Mouse (Mus musculus): ENCODE measurements around the gene Cyp4f39. TPM values are rescaled to one million over a fixed set of nuclear protein-coding genes. Genes with fewer than 3 reads are reported as not detected.
"Not testable (repeated sequence)": the region's sequence is repeated elsewhere in the genome, so short reads cannot be mapped to it uniquely, and the experiment has no call there.

The Cyp4f39 gene
- polyA plus RNA-seq, 1 experiment from 2014 or later: 0.83 TPM

DNA sequence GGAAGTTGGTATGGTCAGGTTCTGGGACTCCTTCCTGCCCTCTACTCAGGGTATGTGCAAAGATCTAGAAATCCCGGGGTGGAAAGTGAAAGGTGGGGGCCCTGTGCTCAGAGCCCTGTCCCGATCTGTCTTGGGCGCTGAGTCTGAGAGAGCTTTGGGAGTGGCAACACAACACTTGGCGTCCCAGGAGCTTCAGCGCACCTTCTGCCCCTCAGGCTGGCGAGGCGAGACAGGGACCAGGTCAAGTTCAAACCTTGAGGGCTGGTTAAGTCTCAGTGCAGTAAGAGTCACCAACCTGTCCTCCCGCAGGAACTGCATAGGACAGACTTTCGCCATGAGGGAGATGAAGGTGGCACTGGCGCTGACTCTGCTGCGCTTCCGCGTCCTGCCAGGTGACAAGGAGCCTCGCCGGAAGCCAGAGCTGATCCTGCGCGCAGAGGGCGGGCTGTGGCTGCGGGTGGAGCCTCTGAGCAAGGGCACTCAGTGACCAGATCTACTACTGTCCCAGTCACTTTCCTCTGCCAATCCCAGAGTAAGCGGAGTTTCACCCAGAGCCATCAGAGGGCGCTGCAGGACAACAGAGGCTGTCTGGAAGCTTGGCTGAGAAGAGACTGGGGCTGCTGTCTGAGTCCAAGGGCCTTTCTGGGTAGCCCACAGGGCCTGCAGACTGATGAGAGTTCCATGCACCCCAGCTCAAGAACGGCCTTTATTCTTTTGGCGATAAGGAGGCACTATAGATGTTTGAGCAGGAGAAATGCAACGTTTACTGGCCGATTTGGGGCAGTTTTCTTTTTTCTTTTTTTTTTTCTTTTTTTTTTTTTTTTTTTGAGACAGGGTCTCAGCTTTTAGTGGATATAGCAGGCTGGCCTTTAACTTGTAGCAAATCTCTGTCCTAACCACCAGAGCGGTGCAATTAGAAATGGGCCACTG is 76.2 kb downstream of the Cyp4f39 start:
- Histone ChIP-seq H3K4me3 (replicated peaks) (peak overlapping the region; percentile 53), H3K27ac (replicated peaks) (no peak overlapping the region), H3K36me3 (replicated peaks) (no peaks in the 10 kb centered on the region), H3K9me3 (replicated peaks) (no peaks in the 10 kb centered on the region), H3K4me2 (peak overlapping the region; percentile 72), H3K27me3 (no peaks in the 10 kb centered on the region), H3K9ac (peak overlapping the region; percentile 31; the same call in 1 of the 2 replicates), H3K4me1 (replicated peaks) (peaks cover 7% of the 10 kb centered on the region; the same call in 1 of the 2 replicates)
- peak; percentile 81 for ATAC-seq (ENCODE audit: insufficient read depth)
- WGBS (ENCODE audit: insufficient replicate concordance): 7% methylated on average over 26 of the region's 26 CpGs

- not testable (repeated sequence) for H3K9me3 ChIP-seq (replicated peaks); H3K4me2 ChIP-seq; H3K36me3 ChIP-seq (replicated peaks); H3K4me1 ChIP-seq (replicated peaks); ATAC-seq (ENCODE audit: insufficient read depth); H3K4me3 ChIP-seq (replicated peaks); H3K9ac ChIP-seq; H3K27me3 ChIP-seq; H3K27ac ChIP-seq (replicated peaks)
- WGBS (ENCODE audit: insufficient replicate concordance): 52% methylated on average over 4 of the region's 4 CpGs
Measured at GRCm38 (mm10) chr17:32532356-32532755, 79.8 kb downstream of the Cyp4f39 start.

- Histone ChIP-seq H3K9me3 (replicated peaks) (no peaks in the 10 kb centered on the region), H3K4me2 (no peak overlapping the region), H3K4me3 (replicated peaks) (no peak overlapping the region), H3K27me3 (no peaks in the 10 kb centered on the region), H3K9ac (no peak overlapping the region), H3K36me3 (replicated peaks) (no peaks in the 10 kb centered on the region), H3K4me1 (replicated peaks) (no peaks in the 10 kb centered on the region), H3K27ac (replicated peaks) (no peak overlapping the region)
- WGBS (ENCODE audit: insufficient replicate concordance): 31% methylated on average over 6 of the region's 6 CpGs
- ATAC-seq (ENCODE audit: insufficient read depth): no peak
Measured at GRCm38 (mm10) chr17:32534068-32534467, 81.5 kb downstream of the Cyp4f39 start.

- H3K9ac ChIP-seq; H3K4me1 ChIP-seq (replicated peaks); H3K9me3 ChIP-seq (replicated peaks); H3K27me3 ChIP-seq; H3K36me3 ChIP-seq (replicated peaks): not testable (repeated sequence)
- WGBS (ENCODE audit: insufficient replicate concordance): 9% methylated on average over 5 of the region's 5 CpGs
- Histone ChIP-seq H3K4me3 (replicated peaks) (peak within 1 kb of the TSS; percentile 37), H3K4me2 (peak within 1 kb of the TSS; percentile 49), H3K27ac (replicated peaks) (0 out of 2 replicates have a peak within 1 kb of the TSS, but pooled peaks have one; percentile 14)
- ATAC-seq (ENCODE audit: insufficient read depth): peak; percentile 70; the same call in 1 of the 2 replicates
Measured at GRCm38 (mm10) chr17:32536051-32536866, 83.7 kb downstream of the Cyp4f39 start, which contains the start of gene Cyp4f16. TSS of gene Cyp4f16 (plus strand) at chr17:32536558.

DNA sequence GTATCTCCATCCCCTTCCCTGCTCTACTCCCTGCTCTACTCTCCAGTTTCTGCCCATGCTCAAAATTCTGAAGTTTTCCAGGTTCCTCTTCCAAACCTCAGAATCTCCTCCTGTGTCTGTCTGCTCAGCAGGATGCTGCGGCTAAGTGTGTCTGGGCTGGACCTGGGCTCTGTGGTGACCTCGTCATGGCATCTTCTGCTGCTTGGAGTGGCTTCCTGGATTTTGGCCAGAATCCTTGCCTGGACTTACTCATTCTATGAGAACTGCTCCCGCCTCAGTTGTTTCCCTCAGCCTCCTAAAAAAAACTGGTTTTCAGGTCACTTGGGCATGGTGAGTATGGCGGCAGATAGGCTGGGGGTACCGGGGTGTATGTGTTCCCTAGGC is 84.3 kb downstream of the Cyp4f39 start:
- ATAC-seq (ENCODE audit: insufficient read depth): no peak
- WGBS (ENCODE audit: insufficient replicate concordance): 42% methylated on average over 5 of the region's 5 CpGs
- peak overlapping the region; percentile 49 for H3K4me2 ChIP-seq

More for the DNA sequence above, 84.3 kb downstream of the Cyp4f39 start:
- Histone ChIP-seq H3K27me3 (no peaks in the 10 kb centered on the region), H3K4me1 (replicated peaks) (no peaks in the 10 kb centered on the region), H3K9ac (no peak overlapping the region), H3K9me3 (replicated peaks) (no peaks in the 10 kb centered on the region), H3K4me3 (replicated peaks) (peak overlapping the region; percentile 37), H3K27ac (replicated peaks) (0 out of 2 replicates have a peak overlapping the region, but pooled peaks have one; percentile 14), H3K36me3 (replicated peaks) (no peaks in the 10 kb centered on the region)

Other genes with a start within 250 kb of the Cyp4f39 start
- gene Brd4, start 168.0 kb upstream of the Cyp4f39 start, polyA plus RNA-seq (2015; fragmentation: Nextera tagmentation; extraction: Ambion mirVana): 31.5 and 34.7 TPM in 2 replicates
- 29.1 and 32.3 TPM in 2 replicates for gene Akap8, start 131.5 kb upstream of the Cyp4f39 start, polyA plus RNA-seq (2015; fragmentation: Nextera tagmentation; extraction: Ambion mirVana)
- gene Akap8l, start 102.1 kb upstream of the Cyp4f39 start, polyA plus RNA-seq (2015; fragmentation: Nextera tagmentation; extraction: Ambion mirVana): 36.1 and 39.1 TPM in 2 replicates
- 6.2 and 6.7 TPM in 2 replicates for gene Wiz, start 63.3 kb upstream of the Cyp4f39 start, polyA plus RNA-seq (2015; fragmentation: Nextera tagmentation; extraction: Ambion mirVana)
- 2.4 and 4.0 TPM in 2 replicates for gene Rasal3, start 49.1 kb upstream of the Cyp4f39 start, polyA plus RNA-seq (2015; fragmentation: Nextera tagmentation; extraction: Ambion mirVana)
- 7.2 and 9.2 TPM in 2 replicates for gene Pglyrp2, start 28.6 kb upstream of the Cyp4f39 start, polyA plus RNA-seq (2015; fragmentation: Nextera tagmentation; extraction: Ambion mirVana)
- gene Cyp4f17, start 53.3 kb downstream of the Cyp4f39 start, polyA plus RNA-seq (2015; fragmentation: Nextera tagmentation; extraction: Ambion mirVana): 0.64 and 0.85 TPM in 2 replicates
- 4.3 and 4.5 TPM in 2 replicates for gene Cyp4f16, start 83.8 kb downstream of the Cyp4f39 start, polyA plus RNA-seq (2015; fragmentation: Nextera tagmentation; extraction: Ambion mirVana)
- not detected in 2 replicates for gene Cyp4f37, start 168.6 kb downstream of the Cyp4f39 start, polyA plus RNA-seq (2015; fragmentation: Nextera tagmentation; extraction: Ambion mirVana)
- not detected in 2 replicates for gene Cyp4f40, start 206.2 kb downstream of the Cyp4f39 start, polyA plus RNA-seq (2015; fragmentation: Nextera tagmentation; extraction: Ambion mirVana)
- gene Cyp4f15, start 232.9 kb downstream of the Cyp4f39 start, polyA plus RNA-seq (2015; fragmentation: Nextera tagmentation; extraction: Ambion mirVana): 6.5 and 7.5 TPM in 2 replicates